Mouse (Mus musculus): ENCODE results near the gene Olfr969.
"Not testable (repeated sequence)": the region's sequence is repeated elsewhere in the genome, so short reads cannot be mapped to it uniquely, and the experiment has no call there.

The Olfr969 gene

GRCm38 (mm10) chr9:39790558-39790957 lies at the start of gene Olfr969:
Olfr969 (plus strand) TSS chr9:39790945.
- no peak for DNase-seq (ENCODE audit: low spot score)

- DNase-seq (ENCODE audit: low spot score), result no peak
These were observed 44.8 kb upstream of the Olfr969 start, which contains the start of gene Olfr967 for GRCm38 (mm10) chr9:39745949-39746348. Olfr967 (plus strand) TSS chr9:39746249.

DNA sequence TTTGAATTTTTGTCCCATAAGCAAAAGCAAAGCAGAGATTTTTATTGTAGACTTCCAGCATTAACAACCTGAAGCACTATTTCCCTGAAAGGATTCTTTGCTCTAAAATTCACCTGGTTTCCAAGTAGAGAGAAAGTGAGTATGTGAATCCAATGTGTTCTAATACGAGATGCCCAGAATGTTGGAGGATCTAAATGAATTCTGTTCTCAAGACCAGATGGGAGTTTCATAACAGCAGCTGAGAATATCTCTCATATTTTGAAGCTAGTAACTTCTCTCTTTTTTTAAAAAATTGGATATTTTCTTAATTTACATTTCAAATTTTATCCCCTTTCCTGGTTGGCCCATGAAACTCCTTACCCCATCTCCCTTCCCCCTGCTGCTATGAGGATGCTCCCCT lies 44.3 kb upstream of the Olfr969 start:
- DNase-seq (ENCODE audit: low spot score), result no peak

DNA sequence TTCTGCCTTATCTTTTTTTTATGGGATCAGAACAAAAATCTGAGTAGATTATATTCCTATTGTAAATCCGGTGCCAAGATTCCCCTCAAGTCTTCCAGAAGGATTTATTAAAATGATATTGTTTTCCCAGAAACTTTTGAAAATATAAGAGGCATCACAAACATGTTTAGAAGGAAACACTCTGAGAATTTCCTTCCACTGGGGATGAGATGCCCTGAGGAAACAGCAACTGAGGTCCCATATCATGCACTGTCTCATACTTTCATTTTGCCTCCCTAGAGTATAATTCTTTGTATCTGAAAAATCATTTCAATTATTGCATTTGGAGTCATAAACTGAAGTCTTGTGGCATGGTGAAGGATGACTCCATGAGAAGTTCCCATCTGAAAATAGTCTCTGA lies 7.6 kb upstream of the Olfr969 start, which contains the start of gene Olfr968:
Olfr968 (minus strand) TSS at position 101 of the 400 bp plus-strand sequence.
- no peak for DNase-seq (ENCODE audit: low spot score)

- no peak for DNase-seq (ENCODE audit: low spot score)
These were observed 17.8 kb downstream of the Olfr969 start, which contains the start of gene Olfr970 for GRCm38 (mm10) chr9:39808560-39808959. Olfr970 (plus strand) TSS chr9:39808860.

DNA sequence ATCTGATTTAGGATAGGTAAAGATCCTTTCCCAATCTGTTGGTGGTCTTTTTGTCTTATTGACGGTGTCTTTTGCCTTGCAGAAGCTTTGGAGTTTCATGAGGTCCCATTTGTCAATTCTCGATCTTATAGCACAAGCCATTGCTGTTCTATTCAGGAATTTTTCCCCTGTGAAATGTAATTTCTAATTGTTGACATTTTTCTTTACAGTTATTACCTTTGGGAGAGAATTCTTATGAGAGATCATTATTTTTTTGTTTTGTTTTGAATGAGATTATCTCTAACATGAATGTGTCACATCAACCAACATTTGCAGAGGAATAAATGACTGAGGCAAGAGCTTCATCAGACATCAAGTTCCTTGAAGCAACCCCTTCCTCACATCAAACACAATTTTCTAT lies 45.8 kb downstream of the Olfr969 start, which contains the start of gene Olfr971:
Olfr971 (plus strand) TSS at position 301 of the 400 bp plus-strand sequence.
- DNase-seq (ENCODE audit: low spot score), result not testable (repeated sequence)

Data from adipocyte (in vitro differentiated cells).